Mouse (Mus musculus): ENCODE data around the gene Ttll8. TPM values are rescaled to one million over a fixed set of nuclear protein-coding genes. Genes with fewer than 3 reads are reported as not detected.
A peak's percentile ranks its signal among the peaks of the same experiment; 100 is the strongest.

Gene Ttll8
- total RNA-seq, 2 experiments from 2014 or later: not detected

GRCm38 (mm10) chr15:88890751-88891675 lies 63.2 kb downstream of the Ttll8 start:
- peak; percentile 66 for DNase-seq
- peak overlapping the region; percentile 71 for H3K4me3 ChIP-seq
- TF ChIP-seq CTCF (IDR thresholded peaks at IDR 0.05): no peak
- intact Hi-C loops (cut with DNase I): no loop called here
- H3K27ac ChIP-seq: peak overlapping the region; percentile 46; the same call in 1 of the 2 replicates

- no peak overlapping the region for H3K4me3 ChIP-seq
- DNase-seq: no peak
- TF ChIP-seq CTCF (IDR thresholded peaks at IDR 0.05): no peak
- intact Hi-C loops (cut with DNase I): no loop called here
- no peak overlapping the region for H3K27ac ChIP-seq
Measured at GRCm38 (mm10) chr15:88889994-88890393, 64.2 kb downstream of the Ttll8 start.

- intact Hi-C loops (cut with DNase I): no loop called here
- no peak for TF ChIP-seq CTCF (IDR thresholded peaks at IDR 0.05)
- DNase-seq: no peak
- H3K4me3 ChIP-seq: no peak overlapping the region
- H3K27ac ChIP-seq: no peak overlapping the region
Measured at GRCm38 (mm10) chr15:88889032-88889431, 65.2 kb downstream of the Ttll8 start.

- intact Hi-C loops (cut with DNase I): no loop called here
- TF ChIP-seq CTCF (IDR thresholded peaks at IDR 0.05): no peak
- Histone ChIP-seq H3K4me3 (no peak overlapping the region), H3K27ac (no peak overlapping the region)
- DNase-seq: no peak
Measured at GRCm38 (mm10) chr15:88885376-88885775, 68.8 kb downstream of the Ttll8 start.

GRCm38 (mm10) chr15:88883342-88883741 lies 70.9 kb downstream of the Ttll8 start:
- H3K4me3 ChIP-seq: no peak overlapping the region
- intact Hi-C loops (cut with DNase I): no loop called here
- H3K27ac ChIP-seq: no peak overlapping the region
- TF ChIP-seq CTCF (IDR thresholded peaks at IDR 0.05): no peak
- no peak for DNase-seq

- intact Hi-C loops (cut with DNase I): no loop called here
- no peak overlapping the region for H3K27ac ChIP-seq
- DNase-seq: no peak
- H3K4me3 ChIP-seq: no peak overlapping the region
- no peak for TF ChIP-seq CTCF (IDR thresholded peaks at IDR 0.05)
Measured at GRCm38 (mm10) chr15:88882851-88883250, 71.4 kb downstream of the Ttll8 start.

- H3K4me3 ChIP-seq: no peak overlapping the region
- DNase-seq: no peak
- TF ChIP-seq CTCF (IDR thresholded peaks at IDR 0.05): no peak
- intact Hi-C loops (cut with DNase I): no loop called here
- no peak overlapping the region for H3K27ac ChIP-seq
Measured at GRCm38 (mm10) chr15:88881253-88882044, 72.8 kb downstream of the Ttll8 start.

GRCm38 (mm10) chr15:88877021-88877400 lies 77.2 kb downstream of the Ttll8 start:
- Histone ChIP-seq H3K4me3 (no peak overlapping the region), H3K27ac (no peak overlapping the region)
- no peak for DNase-seq
- intact Hi-C loops (cut with DNase I): loop anchor here (1.0 kb wide), 1 partner anchor 44 kb away; no protein-coding TSS in a partner anchor
- TF ChIP-seq CTCF (IDR thresholded peaks at IDR 0.05): no peak

- peak overlapping the region; percentile 48 for H3K27ac ChIP-seq
- TF ChIP-seq CTCF (IDR thresholded peaks at IDR 0.05): peak; percentile 95
- DNase-seq: peak; percentile 90
- intact Hi-C loops (cut with DNase I): loop anchor here (1.0 kb wide), 2 partner anchors 45 to 48 kb away; no protein-coding TSS in a partner anchor
- H3K4me3 ChIP-seq: peak overlapping the region; percentile 48
Measured at GRCm38 (mm10) chr15:88876155-88877020, 77.8 kb downstream of the Ttll8 start.

- DNase-seq: peak; percentile 35
- peak overlapping the region; percentile 48 for H3K27ac ChIP-seq
Measured at GRCm38 (mm10) chr15:88875625-88876081, 78.6 kb downstream of the Ttll8 start.

GRCm38 (mm10) chr15:88874477-88874876 lies 79.7 kb downstream of the Ttll8 start:
- Histone ChIP-seq H3K27ac (no peak overlapping the region), H3K4me3 (no peak overlapping the region)
- intact Hi-C loops (cut with DNase I): no loop called here
- DNase-seq: no peak
- TF ChIP-seq CTCF (IDR thresholded peaks at IDR 0.05): no peak

More at GRCm38 (mm10) chr15:88875625-88876081, 78.6 kb downstream of the Ttll8 start:
- peak overlapping the region; percentile 48 for H3K4me3 ChIP-seq
- TF ChIP-seq CTCF (IDR thresholded peaks at IDR 0.05): no peak
- intact Hi-C loops (cut with DNase I): loop anchor here (1.0 kb wide), 1 partner anchor 47 kb away; no protein-coding TSS in a partner anchor

- H3K4me3 ChIP-seq: no peak overlapping the region
- no peak for TF ChIP-seq CTCF (IDR thresholded peaks at IDR 0.05)
- DNase-seq: no peak
- no peak overlapping the region for H3K27ac ChIP-seq
- intact Hi-C loops (cut with DNase I): no loop called here
Measured at GRCm38 (mm10) chr15:88874061-88874460, 80.2 kb downstream of the Ttll8 start.
